Mouse (Mus musculus) urinary bladder, postnatal 14 days (tissue): ENCODE results near the gene Myh4.

Source experiments
- DNase-seq: peaks from one replicate; pipeline ENCODE4 v3.0.0; 2021; ENCODE audit warnings: low spot score

Gene Myh4

GRCm38 (mm10) chr11:67237481-67238079 is at the start of gene Myh4:
Gene Myh4 (plus strand): TSS chr11:67238029.
- DNase-seq = no peak

DNA sequence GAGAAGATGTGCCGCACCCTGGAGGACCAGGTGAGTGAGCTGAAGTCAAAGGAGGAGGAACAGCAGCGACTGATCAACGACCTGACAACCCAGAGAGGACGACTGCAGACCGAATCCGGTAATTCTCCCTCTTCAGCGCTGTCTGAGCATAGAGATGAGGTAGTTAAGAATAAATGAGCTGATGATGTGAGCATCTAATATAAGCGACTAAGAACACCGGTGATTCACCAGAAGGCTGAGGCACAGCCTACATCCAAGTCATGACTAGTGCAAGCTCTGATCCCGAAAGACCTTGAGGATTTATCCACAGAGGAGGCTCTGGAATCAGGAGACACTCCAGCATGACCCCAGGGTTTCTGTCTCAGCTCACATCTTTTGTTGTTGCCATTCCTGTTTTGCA is 47.5 kb upstream of the Myh4 start:
- no peak for DNase-seq

- DNase-seq = no peak
Measured at GRCm38 (mm10) chr11:67190814-67191213, 47.0 kb upstream of the Myh4 start.

- no peak for DNase-seq
Measured at GRCm38 (mm10) chr11:67191496-67191895, 46.3 kb upstream of the Myh4 start.

DNA sequence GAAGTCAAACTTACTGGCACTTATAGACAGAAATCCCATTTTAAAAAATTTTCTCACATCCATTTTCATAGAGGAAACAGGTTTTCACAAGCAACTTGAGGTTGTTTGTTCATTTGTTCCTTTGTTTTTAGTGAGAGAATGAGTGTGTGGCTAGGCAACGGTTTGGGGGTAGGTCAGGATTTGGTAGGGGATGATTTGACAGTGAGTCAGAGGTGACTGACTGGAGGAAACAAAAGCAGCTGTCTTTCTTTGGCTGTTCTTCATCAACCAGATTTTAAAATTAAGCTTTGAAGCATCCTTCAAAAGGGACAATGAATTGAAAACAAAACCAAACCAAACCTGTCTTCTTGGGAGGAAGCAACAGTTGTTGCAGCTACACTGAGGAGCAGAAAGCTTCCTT is 38.5 kb upstream of the Myh4 start:
- no peak for DNase-seq

DNA sequence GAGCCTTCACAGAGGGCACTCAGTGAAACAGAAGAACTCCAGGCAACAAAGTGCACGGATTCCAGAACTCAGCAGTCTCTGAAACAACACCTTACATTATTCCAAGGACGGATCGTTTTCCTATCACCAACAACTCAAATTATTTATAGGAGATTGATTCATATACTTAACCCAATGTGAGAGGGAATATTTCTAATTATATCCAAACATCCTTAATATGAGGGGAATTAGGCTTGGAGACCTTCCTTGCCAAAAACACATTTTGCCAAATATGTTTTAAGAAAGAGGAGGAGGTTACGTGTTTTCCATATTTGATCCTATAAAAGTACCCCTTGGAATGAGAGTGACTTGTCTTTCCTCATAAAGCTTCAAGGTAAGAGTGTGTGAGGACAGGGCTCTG is 38.1 kb upstream of the Myh4 start, which contains the start of gene Myh1:
Myh1 (plus strand) TSS at position 301 of the 400 bp plus-strand sequence.
- DNase-seq = no peak

GRCm38 (mm10) chr11:67204766-67205165 is 33.1 kb upstream of the Myh4 start:
- DNase-seq = no peak

GRCm38 (mm10) chr11:67221803-67222202 is 16.0 kb upstream of the Myh4 start:
- no peak for DNase-seq

- DNase-seq = no peak
Measured at GRCm38 (mm10) chr11:67224466-67224865, 13.4 kb upstream of the Myh4 start.

GRCm38 (mm10) chr11:67228731-67229130 is 9.1 kb upstream of the Myh4 start:
- no peak for DNase-seq

- no peak for DNase-seq
Measured at GRCm38 (mm10) chr11:67229166-67229565, 8.7 kb upstream of the Myh4 start.

DNA sequence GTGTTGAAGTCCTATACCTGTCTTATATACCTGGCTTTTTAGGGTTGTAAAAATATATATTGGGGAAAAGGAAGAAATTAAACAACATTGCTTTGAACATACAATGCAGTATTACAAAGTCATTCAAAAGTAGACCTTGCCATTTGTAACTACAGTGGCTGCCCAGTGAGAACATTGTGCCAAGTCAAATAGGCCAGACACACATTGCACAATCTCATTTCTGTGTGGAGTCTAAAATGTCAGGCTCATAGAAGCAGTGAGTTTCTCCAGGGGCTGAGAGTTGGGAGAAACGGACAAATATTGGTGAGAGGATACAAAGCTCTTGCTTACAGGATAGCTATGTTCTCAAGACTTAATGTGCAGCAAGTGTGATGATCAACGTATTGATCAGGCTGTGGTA is 7.9 kb upstream of the Myh4 start:
- peak; percentile 15 for DNase-seq

DNA sequence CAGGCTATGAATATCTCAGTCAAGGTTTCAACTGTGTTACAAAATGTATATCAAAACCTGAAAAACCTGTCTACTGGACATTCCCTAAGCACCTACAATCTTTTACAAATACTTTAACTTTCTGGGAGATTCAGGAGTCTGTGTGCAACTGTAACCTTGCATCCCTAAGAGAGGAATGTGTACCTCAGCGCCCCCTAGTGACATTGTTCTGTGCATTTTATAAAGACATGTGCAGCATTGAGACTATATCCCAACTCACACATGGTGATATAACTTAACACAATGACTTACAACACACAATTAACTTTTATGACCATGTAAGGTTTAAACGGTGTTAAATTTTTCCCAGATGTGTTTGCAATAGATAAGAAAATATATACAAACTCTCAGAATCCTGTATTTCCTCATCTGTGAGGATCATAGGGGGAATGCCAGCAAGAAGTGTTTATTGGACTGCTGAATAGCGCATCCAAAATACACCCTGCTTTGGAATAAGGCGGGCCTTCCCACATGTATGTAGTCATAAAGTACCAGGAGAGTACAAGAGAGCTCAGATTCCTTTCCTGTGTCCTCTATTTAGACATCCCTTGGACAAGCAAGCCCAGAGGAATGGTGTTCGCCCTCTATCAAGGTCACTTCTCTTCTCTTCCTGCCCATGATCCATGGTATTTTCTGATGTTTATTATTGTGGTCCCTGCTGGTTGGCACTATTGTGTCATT is 2.0 kb upstream of the Myh4 start:
- DNase-seq = peak; percentile 61

DNA sequence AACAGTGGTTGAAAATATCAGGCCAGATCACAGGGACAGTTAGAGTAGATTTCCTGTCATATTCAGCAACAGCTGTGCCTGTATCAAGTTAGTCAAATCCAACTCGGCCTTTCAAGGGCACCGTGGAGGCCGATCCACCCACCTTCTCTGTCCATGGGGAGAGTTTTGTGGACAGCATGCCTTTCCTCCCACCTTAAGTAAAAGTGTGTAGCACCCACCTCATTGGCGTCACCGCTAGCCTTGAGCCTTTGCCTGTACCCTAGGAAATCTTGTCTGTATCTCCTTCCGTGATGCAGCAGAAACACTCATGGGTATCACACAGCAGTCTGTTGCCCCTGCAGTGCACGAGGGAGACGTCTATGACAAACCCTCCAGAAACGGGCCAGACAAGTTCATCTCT is 1.0 kb upstream of the Myh4 start:
- DNase-seq = no peak

GRCm38 (mm10) chr11:67241051-67241450 is 3.2 kb downstream of the Myh4 start:
- no peak for DNase-seq

DNA sequence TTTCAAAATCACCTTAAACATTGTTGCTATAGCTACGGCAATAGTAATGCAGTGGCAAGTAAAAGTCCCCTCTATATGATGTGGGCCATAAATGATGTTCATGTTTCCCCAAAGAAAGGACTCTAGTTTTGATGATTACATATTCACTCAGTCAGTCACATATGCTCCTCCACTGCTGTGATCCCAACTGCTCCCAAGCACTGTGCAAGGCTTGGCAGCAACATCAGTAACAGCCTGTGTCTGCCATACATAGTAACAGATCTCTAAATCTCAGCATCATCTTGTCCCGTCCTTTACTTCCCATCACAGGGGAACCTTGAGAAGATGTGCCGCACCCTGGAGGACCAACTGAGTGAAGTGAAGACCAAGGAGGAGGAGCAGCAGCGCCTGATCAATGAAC is 15.9 kb downstream of the Myh4 start:
- no peak for DNase-seq

GRCm38 (mm10) chr11:67257048-67257447 is 19.2 kb downstream of the Myh4 start:
- DNase-seq = no peak

DNA sequence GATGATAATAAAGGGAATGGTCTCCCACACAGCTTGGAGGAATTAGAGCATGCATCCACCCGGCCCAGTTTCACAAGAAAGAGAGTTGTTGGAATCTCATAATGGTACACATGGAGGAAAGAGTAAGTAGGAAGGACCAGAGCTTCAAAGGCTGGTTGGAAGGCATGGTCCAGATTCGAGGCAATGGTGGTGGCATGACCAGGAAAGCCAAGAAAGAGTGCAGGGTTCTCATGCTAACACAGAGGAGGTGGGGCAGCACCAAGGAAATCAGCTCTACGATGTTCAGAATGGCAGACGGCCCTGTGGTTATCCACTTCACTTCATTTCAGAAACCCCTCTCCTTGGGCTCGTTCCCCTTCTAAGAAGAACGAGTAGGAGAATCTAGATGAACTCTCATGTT is 23.1 kb downstream of the Myh4 start:
- DNase-seq = no peak

GRCm38 (mm10) chr11:67276601-67277174 is 38.9 kb downstream of the Myh4 start, which contains the start of gene Myh8:
Gene Myh8 (plus strand): TSS chr11:67277124.
- DNase-seq = peak; percentile 25

GRCm38 (mm10) chr11:67293440-67293839 is 55.6 kb downstream of the Myh4 start:
- no peak for DNase-seq
